Mouse (Mus musculus): ENCODE measurements around the gene Gstt3.

DNA sequence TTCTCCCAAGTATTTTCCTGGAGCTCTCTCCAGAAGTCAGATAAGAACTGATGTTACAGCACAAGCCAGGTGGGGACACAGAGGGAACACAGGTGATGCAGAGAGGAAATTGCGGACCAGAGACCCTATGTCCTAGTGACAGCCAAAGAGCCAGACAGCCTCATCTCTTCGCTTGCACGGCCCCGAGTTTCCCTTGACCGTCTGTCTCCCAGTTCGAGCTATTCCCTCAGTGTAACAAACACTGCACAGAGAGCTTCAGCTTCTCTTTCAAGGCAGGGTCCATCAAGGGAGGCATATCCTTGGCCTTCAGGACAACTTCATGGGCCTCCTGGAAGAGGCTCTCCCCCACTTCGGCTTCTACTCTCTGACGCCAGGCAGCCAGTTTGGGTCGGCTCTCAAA, 6.6 kb downstream of the Gstt3 start:
- TF ChIP-seq CTCF (IDR thresholded peaks at IDR 0.05; ENCODE audit: borderline replicate concordance, insufficient read depth, low read length) (no peak), POLR2A (IDR thresholded peaks at IDR 0.05; ENCODE audit: low read depth, low read length) (no peak)
